ENCODE assay signal across 20 mouse cellular contexts in genomic region chr4:49108371-49108770, GRCm38 (mm10). TPM values are rescaled to one million over a fixed set of nuclear protein-coding genes. Genes with fewer than 3 reads are reported as not detected.
A peak's percentile ranks its signal among the peaks of the same experiment; 100 is the strongest.
DNase-seq lines count a peak whose midpoint lies in the region; ATAC-seq lines count a peak whose summit lies in the region.
"Had no signal": no experiment of that assay in that cellular context is flagged by ENCODE, and none has a peak within 500 bp of the region (broad histone marks: within the 10 kb centered on the region; RNA-seq: fewer than 3 reads in every experiment).

No protein-coding gene starts in this region.

- ATAC-seq in forebrain, embryonic 13.5 days = no peak
- ATAC-seq in forebrain, embryonic 16.5 days = no peak
- ATAC-seq: liver, postnatal 0 days; midbrain, embryonic 15.5 days had no signal

- H3K9me3 ChIP-seq in forebrain, embryonic 13.5 days (replicated peaks) = no peaks in the 10 kb centered on the region
- no peaks in the 10 kb centered on the region for H3K9me3 ChIP-seq in forebrain, embryonic 16.5 days (ENCODE audit: control insufficient read depth, low read length)
- H3K9me3 ChIP-seq: embryonic facial prominence, embryonic 12.5 days; limb, embryonic 10.5 days; midbrain, embryonic 15.5 days had no signal

- peaks cover 20% of the 10 kb centered on the region for H3K4me1 ChIP-seq in forebrain, embryonic 13.5 days
- H3K4me1 ChIP-seq in forebrain, embryonic 16.5 days (replicated peaks; ENCODE audit: control insufficient read depth, insufficient read depth, low read length) = peaks cover 4% of the 10 kb centered on the region; the same call in 1 of the 2 replicates
- H3K4me1 ChIP-seq: embryonic facial prominence, embryonic 12.5 days had no signal

- no peak overlapping the region for H3K4me2 ChIP-seq in forebrain, embryonic 13.5 days
- H3K4me2 ChIP-seq in forebrain, embryonic 16.5 days (ENCODE audit: low read length) = no peak overlapping the region
- H3K4me2 ChIP-seq: embryonic facial prominence, embryonic 12.5 days; midbrain, embryonic 15.5 days had no signal

- no peaks in the 10 kb centered on the region for H3K27me3 ChIP-seq in forebrain, embryonic 13.5 days
- no peaks in the 10 kb centered on the region for H3K27me3 ChIP-seq in forebrain, embryonic 16.5 days (replicated peaks; ENCODE audit: control insufficient read depth, insufficient read depth, low read length)
- H3K27me3 ChIP-seq: embryonic facial prominence, embryonic 12.5 days; midbrain, embryonic 15.5 days had no signal

- DNase-seq in layer of hippocampus, adult 9-11 months = peak; percentile 10
- DNase-seq in layer of hippocampus, adult 9-10 months (ENCODE audit: low spot score) = no peak
- peak; percentile 28 to 43 for DNase-seq in right cerebral cortex, adult 2 months (ENCODE audit: low spot score in 2 of 2)
- no peak for DNase-seq in right cerebral cortex, postnatal 4 days
- DNase-seq in kidney, postnatal 36 days = no peak
- DNase-seq in T-cell, adult 2 months (ENCODE audit: low spot score) = no peak
- DNase-seq: adrenal gland, adult 8-10 months; cerebellum, adult 11 months; cerebellum, postnatal 10 days; kidney, adult 18-20 months; liver, postnatal 0 days; lung, postnatal 10 days; thymus, postnatal 36 days had no signal

- H3K9ac ChIP-seq in forebrain, embryonic 13.5 days = no peak overlapping the region
- no peak overlapping the region for H3K9ac ChIP-seq in forebrain, embryonic 16.5 days (replicated peaks; ENCODE audit: low read depth, low read length)
- H3K9ac ChIP-seq: embryonic facial prominence, embryonic 12.5 days; liver, postnatal 0 days; midbrain, embryonic 15.5 days had no signal

- H3K27ac ChIP-seq in forebrain, embryonic 13.5 days = 0 out of 2 replicates have a peak overlapping the region, but pooled peaks have one; percentile 8
- H3K27ac ChIP-seq in forebrain, embryonic 16.5 days (ENCODE audit: low read length) = no peak overlapping the region
- H3K27ac ChIP-seq: embryonic facial prominence, embryonic 12.5 days; kidney, postnatal 0 days; limb, embryonic 10.5 days; midbrain, embryonic 15.5 days had no signal

- no peaks in the 10 kb centered on the region for H3K36me3 ChIP-seq in forebrain, embryonic 13.5 days (ENCODE audit: poor library complexity, severe bottlenecking)
- H3K36me3 ChIP-seq in forebrain, embryonic 16.5 days (ENCODE audit: control insufficient read depth, insufficient read depth) = no peaks in the 10 kb centered on the region
- H3K36me3 ChIP-seq: embryonic facial prominence, embryonic 12.5 days; limb, embryonic 10.5 days; midbrain, embryonic 15.5 days had no signal

- WGBS in forebrain, embryonic 13.5 days = 56% methylated on average over 8 of the region's 8 CpGs
- 46% methylated on average over 8 of the region's 8 CpGs for WGBS in forebrain, embryonic 16.5 days

- H3K4me3 ChIP-seq in forebrain, embryonic 13.5 days = no peak overlapping the region
- no peak overlapping the region for H3K4me3 ChIP-seq in forebrain, embryonic 16.5 days (replicated peaks; ENCODE audit: low read length)
- H3K4me3 ChIP-seq: embryonic facial prominence, embryonic 12.5 days; limb, embryonic 10.5 days; midbrain, embryonic 15.5 days had no signal

RNA-seq across cellular contexts. Expression of gene Plppr1, which starts 49.3 kb away (rescaled TPM):
- 30.2 and 32.9 TPM in 2 replicates for polyA plus RNA-seq in forebrain, embryonic 13.5 days (2015; fragmentation: Nextera tagmentation; extraction: Ambion mirVana)
- polyA plus RNA-seq in forebrain, embryonic 16.5 days (2015; fragmentation: Nextera tagmentation; extraction: Ambion mirVana) = 59.8 and 60.2 TPM in 2 replicates
- polyA plus RNA-seq: liver, adult 2 months had no signal

Comparison
In these comparisons a context has a peak if more than half of its experiments do, and no peak if none do; other contexts are left out.
1. DNase-seq: peak in layer of hippocampus, adult 9-11 months (single experiment) and right cerebral cortex, adult 2 months (2 of 2); none in layer of hippocampus, adult 9-10 months (single experiment), right cerebral cortex, postnatal 4 days (single experiment), kidney, postnatal 36 days (0 of 2) and T-cell, adult 2 months (single experiment).